Mouse (Mus musculus) myocyte (in vitro differentiated cells): Measurements from ENCODE around the gene 0610030E20Rik.

ENCODE experiments used
- CEBPB ChIP-seq: IDR thresholded peaks from 2 replicates; pipeline ENCODE4 v1.6.1; 2011; ENCODE audit warnings: mild to moderate bottlenecking, moderate library complexity; ENCODE audit not compliant: poor library complexity, insufficient read depth, severe bottlenecking
- E2F4 ChIP-seq: IDR thresholded peaks from one replicate; pipeline ENCODE4 v1.6.1; 2011; ENCODE audit warnings: mild to moderate bottlenecking, control low read depth, moderate library complexity; ENCODE audit not compliant: insufficient read depth
- MAX ChIP-seq: IDR thresholded peaks from one replicate; pipeline ENCODE4 v1.6.1; 2011; ENCODE audit warnings: low read depth, mild to moderate bottlenecking, control low read depth
- MYOD1 ChIP-seq, 3 experiments: IDR thresholded peaks; one replicate each; pipeline ENCODE4 v1.6.1; 2011; ENCODE audit warnings: control low read depth in 2 of 3, low read depth in 2 of 3, mild to moderate bottlenecking in 2 of 3, moderate library complexity in 1 of 3; ENCODE audit not compliant: insufficient read length in 2 of 3, control insufficient read depth in 1 of 3
- MYOG ChIP-seq, 3 experiments: IDR thresholded peaks; one replicate each; pipeline ENCODE4 v1.6.1; 2011; ENCODE audit warnings: control low read depth in 2 of 3, low read depth in 2 of 3, mild to moderate bottlenecking in 2 of 3; ENCODE audit not compliant: insufficient read length in 2 of 3, control insufficient read depth in 1 of 3, insufficient read depth in 1 of 3
- POLR2A ChIP-seq: IDR thresholded peaks from one replicate; pipeline ENCODE4 v1.6.1; 2011; ENCODE audit warnings: low read depth, mild to moderate bottlenecking, control low read depth, moderate library complexity; ENCODE audit not compliant: insufficient read length
- POLR2AphosphoS2 ChIP-seq: IDR thresholded peaks from one replicate; pipeline ENCODE4 v1.6.1; 2011; ENCODE audit warnings: low read depth, control low read depth; ENCODE audit not compliant: insufficient read length
- REST ChIP-seq: IDR thresholded peaks from one replicate; pipeline ENCODE4 v1.6.1; 2011; ENCODE audit warnings: mild to moderate bottlenecking, control low read depth, moderate library complexity; ENCODE audit not compliant: insufficient read depth, insufficient read length
- TCF12 ChIP-seq: IDR thresholded peaks from one replicate; pipeline ENCODE4 v1.6.1; 2011; ENCODE audit warnings: mild to moderate bottlenecking, control low read depth; ENCODE audit not compliant: poor library complexity, insufficient read depth, severe bottlenecking
- USF1 ChIP-seq: IDR thresholded peaks from one replicate; pipeline ENCODE4 v1.6.1; 2011; ENCODE audit warnings: low read depth, mild to moderate bottlenecking, control low read depth, moderate library complexity

- TF ChIP-seq POLR2A (no peak), REST (no peak), CEBPB (no peak), TCF12 (no peak), USF1 (no peak), MAX (no peak), E2F4 (no peak), MYOG (IDR thresholded peaks at IDR 0.05; ENCODE audit: control insufficient read depth in 1 of 3, insufficient read depth in 1 of 3, insufficient read length in 2 of 3, low read depth in 2 of 3) (no peak), MYOD1 (IDR thresholded peaks at IDR 0.05; ENCODE audit: control insufficient read depth in 1 of 3, insufficient read length in 2 of 3, low read depth in 2 of 3) (no peak), POLR2AphosphoS2 (no peak)
Measured at GRCm38 (mm10) chr6:72367460-72367974, 20.4 kb downstream of the 0610030E20Rik start.
